Mouse (Mus musculus): ENCODE data around the gene Fblim1. TPM values are rescaled to one million over a fixed set of nuclear protein-coding genes. Genes with fewer than 3 reads are reported as not detected.

Gene Fblim1
- 13.5 and 16.6 TPM in 2 replicates for polyA plus RNA-seq (2012; rRNA removed; ENCODE audit: low replicate concordance)

GRCm38 (mm10) chr4:141605861-141606260, at the start of gene Fblim1:
Fblim1 (minus strand) TSS chr4:141606096.

GRCm38 (mm10) chr4:141623666-141624065, 17.8 kb upstream of the Fblim1 start, which contains the start of gene Slc25a34:
Slc25a34 (minus strand) TSS chr4:141623821.

GRCm38 (mm10) chr4:141618565-141619243, 12.8 kb upstream of the Fblim1 start, which contains the start of gene Tmem82:
Tmem82 (minus strand) TSS chr4:141618633.

GRCm38 (mm10) chr4:141538408-141539212, 67.3 kb downstream of the Fblim1 start, which contains the start of gene Spen:
Spen (minus strand) TSS chr4:141538597.

Other genes with a start within 250 kb of the Fblim1 start
- gene Fam131c, start 237.9 kb downstream of the Fblim1 start, polyA plus RNA-seq (2012; rRNA removed; ENCODE audit: low replicate concordance), result 0.59 and 1.3 TPM in 2 replicates
- gene Clcnka, start 207.4 kb downstream of the Fblim1 start, polyA plus RNA-seq (2012; rRNA removed; ENCODE audit: low replicate concordance), result 0.24 and 0.32 TPM in 2 replicates
- gene Clcnkb, start 190.1 kb downstream of the Fblim1 start, polyA plus RNA-seq (2012; rRNA removed; ENCODE audit: low replicate concordance), result 0.04 and 0.06 TPM in 2 replicates
- 0.33 and 26.9 TPM in 2 replicates for gene Hspb7, start 185.3 kb downstream of the Fblim1 start, polyA plus RNA-seq (2012; rRNA removed; ENCODE audit: low replicate concordance)
- 0.27 and 0.92 TPM in 2 replicates for gene Srarp, start 170.0 kb downstream of the Fblim1 start, polyA plus RNA-seq (2012; rRNA removed; ENCODE audit: low replicate concordance)
- 31.6 and 41.9 TPM in 2 replicates for gene Zbtb17, start 161.4 kb downstream of the Fblim1 start, polyA plus RNA-seq (2012; rRNA removed; ENCODE audit: low replicate concordance)
- gene Spen, start 67.5 kb downstream of the Fblim1 start, polyA plus RNA-seq (2012; rRNA removed; ENCODE audit: low replicate concordance), result 9.3 and 46.9 TPM in 2 replicates
- 1.2 TPM in 2 replicates for gene Tmem82, start 12.5 kb upstream of the Fblim1 start, polyA plus RNA-seq (2012; rRNA removed; ENCODE audit: low replicate concordance)
- gene Slc25a34, start 17.7 kb upstream of the Fblim1 start, polyA plus RNA-seq (2012; rRNA removed; ENCODE audit: low replicate concordance), result 2.3 and 8.3 TPM in 2 replicates
- gene Plekhm2, start 58.8 kb upstream of the Fblim1 start, polyA plus RNA-seq (2012; rRNA removed; ENCODE audit: low replicate concordance), result 46.2 and 48.6 TPM in 2 replicates
- 3.5 and 23.2 TPM in 2 replicates for gene Rsc1a1, start 79.5 kb upstream of the Fblim1 start, polyA plus RNA-seq (2012; rRNA removed; ENCODE audit: low replicate concordance)
- 15.1 and 20.9 TPM in 2 replicates for gene Ddi2, start 117.3 kb upstream of the Fblim1 start, polyA plus RNA-seq (2012; rRNA removed; ENCODE audit: low replicate concordance)
- gene Agmat, start 140.6 kb upstream of the Fblim1 start, polyA plus RNA-seq (2012; rRNA removed; ENCODE audit: low replicate concordance), result 2.4 TPM in 1 of 2 replicates, not detected in the other
- 8.3 and 12.2 TPM in 2 replicates for gene Dnajc16, start 184.8 kb upstream of the Fblim1 start, polyA plus RNA-seq (2012; rRNA removed; ENCODE audit: low replicate concordance)
- 21.4 and 21.9 TPM in 2 replicates for gene Casp9, start 187.5 kb upstream of the Fblim1 start, polyA plus RNA-seq (2012; rRNA removed; ENCODE audit: low replicate concordance)
- gene Cela2a, start 220.1 kb upstream of the Fblim1 start, polyA plus RNA-seq (2012; rRNA removed; ENCODE audit: low replicate concordance), result 0.62 and 1.8 TPM in 2 replicates
- gene Ctrc, start 240.3 kb upstream of the Fblim1 start, polyA plus RNA-seq (2012; rRNA removed; ENCODE audit: low replicate concordance), result not detected in 2 replicates